Mouse (Mus musculus) left cerebral cortex, postnatal 36 days (tissue): ENCODE data around the gene Ptov1. TPM values are rescaled to one million over a fixed set of nuclear protein-coding genes. Genes with fewer than 3 reads are reported as not detected.
A peak's percentile ranks its signal among the peaks of the same experiment; 100 is the strongest.

Source experiments
- DNase-seq, 2 experiments: peaks; one replicate each; pipeline ENCODE4 v3.0.0; 2021 to 2022; ENCODE audit warnings: low spot score in 2 of 2, mixed read lengths in 1 of 2
- intact Hi-C: fragments of 180-260 bp; cut with DNase I; formaldehyde crosslinking; loops from one replicate; pipeline ENCODE4 v1.15.1; 2025
- total RNA-seq, 2 experiments: library from RNA; stranded (reverse); gene quantifications; 2 replicates each; pipeline ENCODE4 v1.2.3; 2021

Gene Ptov1
- total RNA-seq, 2 experiments from 2014 or later: 284 to 285 TPM

- intact Hi-C loops: no loop called here
Observed at GRCm38 (mm10) chr7:44862434-44862833, 7.2 kb downstream of the Ptov1 start.

GRCm38 (mm10) chr7:44861429-44861816 is 8.2 kb downstream of the Ptov1 start:
- intact Hi-C loops: no loop called here

More at GRCm38 (mm10) chr7:44862434-44862833, 7.2 kb downstream of the Ptov1 start:
- no peak for DNase-seq

GRCm38 (mm10) chr7:44860576-44861428 is 8.8 kb downstream of the Ptov1 start:
- intact Hi-C loops: no loop called here
- DNase-seq: no peak

More at GRCm38 (mm10) chr7:44861429-44861816, 8.2 kb downstream of the Ptov1 start:
- DNase-seq: no peak

- DNase-seq: no peak
- intact Hi-C loops: no loop called here
Observed at GRCm38 (mm10) chr7:44859896-44860295, 9.7 kb downstream of the Ptov1 start.

- DNase-seq: no peak
- intact Hi-C loops: no loop called here
Observed at GRCm38 (mm10) chr7:44857905-44858304, 11.7 kb downstream of the Ptov1 start.

GRCm38 (mm10) chr7:44857042-44857552 is 12.5 kb downstream of the Ptov1 start, which contains the start of gene Pnkp:
Gene Pnkp, plus strand, starts transcription at chr7:44857139.
- intact Hi-C loops: no loop called here
- peak; percentile 91 to 92 for DNase-seq

- DNase-seq: no peak
- intact Hi-C loops: no loop called here
Observed at GRCm38 (mm10) chr7:44856265-44856916, 13.2 kb downstream of the Ptov1 start.

- intact Hi-C loops: no loop called here
- no peak for DNase-seq
Observed at GRCm38 (mm10) chr7:44855036-44855435, 14.6 kb downstream of the Ptov1 start.

- intact Hi-C loops: no loop called here
- peak; percentile 81 to 82 for DNase-seq
Observed at GRCm38 (mm10) chr7:44854356-44855031, 15.1 kb downstream of the Ptov1 start.

- DNase-seq: no peak
- intact Hi-C loops: no loop called here
Observed at GRCm38 (mm10) chr7:44853596-44854355, 15.8 kb downstream of the Ptov1 start.

- intact Hi-C loops: no loop called here
- DNase-seq: no peak
Observed at GRCm38 (mm10) chr7:44853065-44853464, 16.5 kb downstream of the Ptov1 start.

GRCm38 (mm10) chr7:44852259-44853027 is 17.1 kb downstream of the Ptov1 start:
- DNase-seq: no peak
- intact Hi-C loops: no loop called here

- DNase-seq: no peak
- intact Hi-C loops: no loop called here
Observed at GRCm38 (mm10) chr7:44851625-44852234, 17.9 kb downstream of the Ptov1 start.

GRCm38 (mm10) chr7:44850789-44851624 is 18.6 kb downstream of the Ptov1 start:
- DNase-seq: no peak
- intact Hi-C loops: no loop called here

GRCm38 (mm10) chr7:44850146-44850545 is 19.4 kb downstream of the Ptov1 start:
- intact Hi-C loops: no loop called here
- peak; percentile 77 to 80 for DNase-seq

- peak; percentile 91 for DNase-seq
- intact Hi-C loops: loop anchor here (1.0 kb wide), 1 partner anchor 20 kb away; the partner anchor contains the start of gene Ptov1
Observed at GRCm38 (mm10) chr7:44849416-44850111, 20.0 kb downstream of the Ptov1 start.
